11 mouse cellular contexts compared by ENCODE assay signal in genomic region chr1:135690784-135691416, GRCm38 (mm10). TPM values are rescaled to one million over a fixed set of nuclear protein-coding genes. Genes with fewer than 3 reads are reported as not detected.
A peak's percentile ranks its signal among the peaks of the same experiment; 100 is the strongest.
DNase-seq lines count a peak whose midpoint lies in the region; ATAC-seq and TF ChIP-seq lines count a peak whose summit lies in the region.
"Had no signal": no experiment of that assay in that cellular context is flagged by ENCODE, and none has a peak within 500 bp of the region (broad histone marks: within the 10 kb centered on the region; RNA-seq: fewer than 3 reads in every experiment).

No protein-coding gene starts in this region.

- peaks cover 18% of the 10 kb centered on the region for H3K4me1 ChIP-seq in heart, embryonic 11.5 days (ENCODE audit: control insufficient read depth, insufficient read depth, low read length)
- H3K4me1 ChIP-seq in heart, postnatal 0 days (ENCODE audit: control insufficient read depth, insufficient read depth), result peaks cover 8% of the 10 kb centered on the region
- H3K4me1 ChIP-seq in liver, postnatal 0 days (ENCODE audit: insufficient read depth), result peaks cover 12% of the 10 kb centered on the region
- peaks cover 22% of the 10 kb centered on the region for H3K4me1 ChIP-seq in hindbrain, embryonic 12.5 days

- H3K27ac ChIP-seq in heart, embryonic 11.5 days (ENCODE audit: low read depth, low read length), result no peak overlapping the region
- peak overlapping the region; percentile 69 for H3K27ac ChIP-seq in heart, postnatal 0 days (ENCODE audit: low read depth)
- peak overlapping the region; percentile 44 for H3K27ac ChIP-seq in liver, postnatal 0 days (ENCODE audit: low read depth)
- H3K27ac ChIP-seq in hindbrain, embryonic 12.5 days, result no peak overlapping the region
- no peak overlapping the region for H3K27ac ChIP-seq in left cerebral cortex, adult 2 months

- 74% methylated on average over 6 of the region's 6 CpGs for WGBS in heart, embryonic 11.5 days (ENCODE audit: insufficient replicate concordance)
- 62% methylated on average over 6 of the region's 6 CpGs for WGBS in heart, postnatal 0 days
- 44% methylated on average over 6 of the region's 6 CpGs for WGBS in liver, postnatal 0 days (ENCODE audit: insufficient replicate concordance)
- 74% methylated on average over 6 of the region's 6 CpGs for WGBS in hindbrain, embryonic 12.5 days

- H3K9me3 ChIP-seq in heart, embryonic 11.5 days (replicated peaks; ENCODE audit: control insufficient read depth, low read length), result no peaks in the 10 kb centered on the region
- no peaks in the 10 kb centered on the region for H3K9me3 ChIP-seq in heart, postnatal 0 days (replicated peaks; ENCODE audit: control insufficient read depth, low read length)
- no peaks in the 10 kb centered on the region for H3K9me3 ChIP-seq in liver, postnatal 0 days (ENCODE audit: low read length)
- no peaks in the 10 kb centered on the region for H3K9me3 ChIP-seq in hindbrain, embryonic 12.5 days (replicated peaks)

- no peak overlapping the region for H3K4me3 ChIP-seq in heart, embryonic 11.5 days (ENCODE audit: low read depth, low read length)
- no peak overlapping the region for H3K4me3 ChIP-seq in C2C12 (ENCODE audit: insufficient read depth, poor library complexity, severe bottlenecking)
- no peak overlapping the region for H3K4me3 ChIP-seq in heart, postnatal 0 days (ENCODE audit: low read depth, low read length)
- H3K4me3 ChIP-seq in liver, postnatal 0 days (ENCODE audit: low read depth, low read length), result no peak overlapping the region
- no peak overlapping the region for H3K4me3 ChIP-seq in hindbrain, embryonic 12.5 days
- H3K4me3 ChIP-seq in left cerebral cortex, adult 2 months, result no peak overlapping the region

- H3K9ac ChIP-seq in heart, embryonic 11.5 days (ENCODE audit: low read depth, low read length), result 0 out of 2 replicates have a peak overlapping the region, but pooled peaks have one; percentile 25
- H3K9ac ChIP-seq in heart, postnatal 0 days (replicated peaks; ENCODE audit: low read depth, low read length), result no peak overlapping the region
- H3K9ac ChIP-seq in liver, postnatal 0 days (replicated peaks), result no peak overlapping the region
- H3K9ac ChIP-seq in hindbrain, embryonic 12.5 days, result no peak overlapping the region

- no peak for ATAC-seq in heart, embryonic 11.5 days (replicated peaks; ENCODE audit: insufficient number of reproducible peaks, low FRiP score, low TSS enrichment)
- no peak for ATAC-seq in heart, postnatal 0 days (ENCODE audit: insufficient read depth, low read depth)
- ATAC-seq in liver, postnatal 0 days, result no peak
- no peak for ATAC-seq in hindbrain, embryonic 12.5 days (ENCODE audit: low FRiP score)

- peak overlapping the region; percentile 5; the same call in 1 of the 2 replicates for H3K4me2 ChIP-seq in heart, embryonic 11.5 days
- H3K4me2 ChIP-seq in heart, postnatal 0 days (ENCODE audit: low read depth, low read length), result 0 out of 2 replicates have a peak overlapping the region, but pooled peaks have one; percentile 8
- H3K4me2 ChIP-seq in liver, postnatal 0 days (ENCODE audit: low read depth, low read length), result peak overlapping the region; percentile 29; the same call in 1 of the 2 replicates
- H3K4me2 ChIP-seq in hindbrain, embryonic 12.5 days (replicated peaks), result no peak overlapping the region

- no peak for TF ChIP-seq EP300 in heart, postnatal 0 days (IDR thresholded peaks at IDR 0.05; ENCODE audit: low read depth)
- no peak for TF ChIP-seq EP300 in liver, postnatal 0 days (IDR thresholded peaks at IDR 0.05; ENCODE audit: low read depth)

- peaks cover 40% of the 10 kb centered on the region for H3K79me2 ChIP-seq in C2C12 (ENCODE audit: control insufficient read depth, insufficient read depth)

- H3K27me3 ChIP-seq in heart, embryonic 11.5 days (ENCODE audit: control insufficient read depth, insufficient read depth, low read length), result no peaks in the 10 kb centered on the region
- H3K27me3 ChIP-seq in C2C12 (ENCODE audit: control insufficient read depth, insufficient read depth, insufficient read length), result no peaks in the 10 kb centered on the region
- no peaks in the 10 kb centered on the region for H3K27me3 ChIP-seq in heart, postnatal 0 days (ENCODE audit: control insufficient read depth, insufficient read depth, low read length)
- peaks cover 33% of the 10 kb centered on the region for H3K27me3 ChIP-seq in liver, postnatal 0 days (ENCODE audit: insufficient read depth, low read length)
- peaks cover 31% of the 10 kb centered on the region for H3K27me3 ChIP-seq in hindbrain, embryonic 12.5 days

- TF ChIP-seq CTCF in C2C12 (IDR thresholded peaks at IDR 0.05; ENCODE audit: control insufficient read depth, insufficient read depth, insufficient read length), result no peak
- no peak for TF ChIP-seq CTCF in heart, postnatal 0 days (IDR thresholded peaks at IDR 0.05; ENCODE audit: low read depth)
- no peak for TF ChIP-seq CTCF in liver, postnatal 0 days (IDR thresholded peaks at IDR 0.05; ENCODE audit: low read depth)
- TF ChIP-seq CTCF in left cerebral cortex, adult 2 months (IDR thresholded peaks at IDR 0.05), result no peak

- H3K79me3 ChIP-seq in C2C12 (ENCODE audit: low read depth), result peaks cover 20% of the 10 kb centered on the region

- H3K36me3 ChIP-seq in heart, embryonic 11.5 days (ENCODE audit: control insufficient read depth, insufficient read depth, low read length), result no peaks in the 10 kb centered on the region
- no peaks in the 10 kb centered on the region for H3K36me3 ChIP-seq in C2C12 (ENCODE audit: control insufficient read depth, insufficient read depth)
- no peaks in the 10 kb centered on the region for H3K36me3 ChIP-seq in heart, postnatal 0 days (replicated peaks; ENCODE audit: control insufficient read depth, insufficient read depth, low read length)
- H3K36me3 ChIP-seq in liver, postnatal 0 days (replicated peaks; ENCODE audit: insufficient read depth, low read length), result no peaks in the 10 kb centered on the region
- no peaks in the 10 kb centered on the region for H3K36me3 ChIP-seq in hindbrain, embryonic 12.5 days

- intact Hi-C loops in heart, postnatal 10 days (cut with DNase I), result loop anchor here (10.0 kb wide), 1 partner anchor 536 kb away; no protein-coding TSS in a partner anchor
- intact Hi-C loops in left cerebral cortex, adult 2 months (cut with DNase I), result loop anchor here (10.0 kb wide), 1 partner anchor 516 kb away; no protein-coding TSS in a partner anchor

- H3ac ChIP-seq in C2C12 (ENCODE audit: control insufficient read depth, insufficient read length, low read depth), result peak overlapping the region; percentile 9

- DNase-seq in heart, postnatal 10 days, result no peak
- no peak for DNase-seq in heart, postnatal 0 days (ENCODE audit: low spot score)
- no peak for DNase-seq in liver, postnatal 0 days
- no peak for DNase-seq in spleen, postnatal 4 days (ENCODE audit: low spot score in 2 of 2)
- DNase-seq in left cerebral cortex, adult 2 months (ENCODE audit: extremely low spot score in 1 of 2, low spot score in 2 of 2), result no peak
- DNase-seq: cerebellum, adult 11 months; gastrocnemius, postnatal 36 days; thymus, adult 2 months had no signal

TF ChIP-seq in C2C12, 6 proteins besides CTCF, POLR2A, EP300 and RAD21:
- TF ChIP-seq MYOG (IDR thresholded peaks at IDR 0.05; ENCODE audit: control insufficient read depth, extremely low read depth, insufficient read length) (no peak), FOSL1 (IDR thresholded peaks at IDR 0.05; ENCODE audit: insufficient read depth, low read length, poor library complexity, severe bottlenecking) (no peak), USF1 (IDR thresholded peaks at IDR 0.05; ENCODE audit: low read depth) (no peak), MAX (IDR thresholded peaks at IDR 0.05) (no peak), MYOD1 (IDR thresholded peaks at IDR 0.05; ENCODE audit: control insufficient read depth, insufficient read length, low read depth) (no peak), CEBPB (IDR thresholded peaks at IDR 0.05; ENCODE audit: low read depth) (no peak)
TF ChIP-seq in C2C12: peak in this region for 0.

RNA-seq across cellular contexts. Expression of gene Csrp1, which starts 29.0 kb away (rescaled TPM):
- polyA plus RNA-seq in heart, embryonic 11.5 days (2014; fragmentation: Nextera tagmentation; extraction: Ambion mirVana), result 183 and 209 TPM in 2 replicates
- 100 to 1,000 TPM; 107 to 117 TPM for total RNA-seq in heart, postnatal 10 days (2021)
- polyA plus RNA-seq in C2C12 (2012; fragmentation: generic; extraction: Trizol), result 427 TPM
- total RNA-seq in heart, postnatal 0 days (2014; rRNA removed; ENCODE audit: low replicate concordance), result 529 and 840 TPM in 2 replicates
- 128 and 145 TPM in 2 replicates for polyA plus RNA-seq in heart, postnatal 0 days (2015; fragmentation: Nextera tagmentation; extraction: Ambion mirVana)
- polyA plus RNA-seq in liver, postnatal 0 days (2015; fragmentation: Nextera tagmentation; extraction: Ambion mirVana), result 23.5 and 25.9 TPM in 2 replicates
- 47.7 and 54.1 TPM in 2 replicates for polyA plus RNA-seq in hindbrain, embryonic 12.5 days (2016; fragmentation: Nextera tagmentation; extraction: Ambion mirVana)
- 100 to 1,000 TPM; 208 to 212 TPM for total RNA-seq in left cerebral cortex, adult 2 months (2021)

Comparison
In these comparisons a context has a peak if more than half of its experiments do, and no peak if none do; other contexts are left out.
1. H3K27ac ChIP-seq: peak in heart, postnatal 0 days (single experiment) and liver, postnatal 0 days (single experiment); none in heart, embryonic 11.5 days (single experiment), hindbrain, embryonic 12.5 days (single experiment) and left cerebral cortex, adult 2 months (single experiment).